ENCODE assay signal across 8 mouse cellular contexts in genomic region chr4:41274980-41275850, GRCm38 (mm10). TPM values are rescaled to one million over a fixed set of nuclear protein-coding genes. Genes with fewer than 3 reads are reported as not detected.
DNase-seq lines count a peak whose midpoint lies in the region; ATAC-seq and TF ChIP-seq lines count a peak whose summit lies in the region.

TSS of gene Ubap2 (minus strand) at chr4:41275144.

- peak within 1 kb of the TSS; percentile 75 for H3K27ac ChIP-seq in bone marrow macrophage, adult 2 months (ENCODE audit: insufficient read depth, low read depth, low read length)
- peak within 1 kb of the TSS; percentile 91 for H3K27ac ChIP-seq in embryonic fibroblast, embryonic 13.5 days (ENCODE audit: insufficient read depth, low read length)
- H3K27ac ChIP-seq in kidney, embryonic 14.5 days (ENCODE audit: low read depth, low read length) = peak within 1 kb of the TSS; percentile 94
- peak within 1 kb of the TSS; percentile 95 for H3K27ac ChIP-seq in limb, embryonic 15.5 days

- no peak for TF ChIP-seq CTCF in bone marrow macrophage, adult 2 months (IDR thresholded peaks at IDR 0.05; ENCODE audit: low read depth, low read length)
- TF ChIP-seq CTCF in embryonic fibroblast, embryonic 13.5 days (IDR thresholded peaks at IDR 0.05; ENCODE audit: borderline replicate concordance, insufficient read depth, low read length) = no peak

- peak within 1 kb of the TSS; percentile 78 for H3K4me2 ChIP-seq in kidney, embryonic 14.5 days (replicated peaks; ENCODE audit: low read depth, low read length)
- H3K4me2 ChIP-seq in limb, embryonic 15.5 days = peak within 1 kb of the TSS; percentile 61

- TF ChIP-seq POLR2A in bone marrow macrophage, adult 2 months (IDR thresholded peaks at IDR 0.05; ENCODE audit: borderline replicate concordance, low read depth, low read length) = no peak
- TF ChIP-seq POLR2A in embryonic fibroblast, embryonic 13.5 days (IDR thresholded peaks at IDR 0.05; ENCODE audit: low read depth, low read length) = peak; percentile 76

- ATAC-seq in kidney, embryonic 14.5 days (ENCODE audit: low FRiP score, low TSS enrichment) = peak; percentile 97
- peak; percentile 96 for ATAC-seq in limb, embryonic 15.5 days (ENCODE audit: insufficient number of reproducible peaks, low FRiP score, low TSS enrichment, low read depth)

- peaks cover 10% of the 10 kb centered on the region; the same call in 1 of the 2 replicates for H3K36me3 ChIP-seq in kidney, embryonic 14.5 days (ENCODE audit: control insufficient read depth, insufficient read depth, low read length)
- peaks cover 9% of the 10 kb centered on the region; the same call in 1 of the 2 replicates for H3K36me3 ChIP-seq in limb, embryonic 15.5 days

- H3K9ac ChIP-seq in kidney, embryonic 14.5 days (ENCODE audit: low read depth, low read length) = peak within 1 kb of the TSS; percentile 92
- peak within 1 kb of the TSS; percentile 73 for H3K9ac ChIP-seq in limb, embryonic 15.5 days

- WGBS in kidney, embryonic 14.5 days = under 1% methylated on average over 60 of the region's 60 CpGs
- WGBS in limb, embryonic 15.5 days = under 1% methylated on average over 60 of the region's 60 CpGs

- H3K4me1 ChIP-seq in bone marrow macrophage, adult 2 months (ENCODE audit: control insufficient read depth, insufficient read depth, low read length) = peaks cover 19% of the 10 kb centered on the region
- H3K4me1 ChIP-seq in embryonic fibroblast, embryonic 13.5 days (ENCODE audit: control insufficient read depth, insufficient read depth, low read length) = peaks cover 2% of the 10 kb centered on the region; the same call in 1 of the 2 replicates
- H3K4me1 ChIP-seq in kidney, embryonic 14.5 days (ENCODE audit: control insufficient read depth, insufficient read depth, low read length) = peaks cover 19% of the 10 kb centered on the region
- peaks cover 23% of the 10 kb centered on the region for H3K4me1 ChIP-seq in limb, embryonic 15.5 days

- DNase-seq in A20 (ENCODE audit: low read depth, low spot score) = peak; percentile 99
- peak; percentile 99 for DNase-seq in heart, adult 9 months (ENCODE audit: low spot score in 2 of 2)
- peak; percentile 90 to 94 for DNase-seq in monocyte, adult 2 months (ENCODE audit: low read depth in 1 of 2, low spot score in 2 of 2)
- DNase-seq in spleen, postnatal 36 days (ENCODE audit: low spot score in 2 of 2) = peak; percentile 95 to 98

- H3K9me3 ChIP-seq in kidney, embryonic 14.5 days (ENCODE audit: control insufficient read depth, low read length) = no peaks in the 10 kb centered on the region
- H3K9me3 ChIP-seq in limb, embryonic 15.5 days = no peaks in the 10 kb centered on the region

- no peaks in the 10 kb centered on the region for H3K27me3 ChIP-seq in kidney, embryonic 14.5 days (ENCODE audit: control insufficient read depth, insufficient read depth, low read length)
- no peaks in the 10 kb centered on the region for H3K27me3 ChIP-seq in limb, embryonic 15.5 days

- peak within 1 kb of the TSS; percentile 67 for H3K4me3 ChIP-seq in bone marrow macrophage, adult 2 months (ENCODE audit: insufficient read depth, low read length)
- peak within 1 kb of the TSS; percentile 97 for H3K4me3 ChIP-seq in embryonic fibroblast, embryonic 13.5 days (ENCODE audit: insufficient read depth, low read length)
- H3K4me3 ChIP-seq in kidney, embryonic 14.5 days (ENCODE audit: low read length) = peak within 1 kb of the TSS; percentile 87
- H3K4me3 ChIP-seq in limb, embryonic 15.5 days = peak within 1 kb of the TSS; percentile 78

RNA-seq across cellular contexts. Expression of gene Ubap2, which starts in this region (rescaled TPM):
- polyA plus RNA-seq in bone marrow macrophage, adult 2 months (2012; ENCODE audit: insufficient read depth, insufficient read length, missing spikeins) = 30.6 and 37.2 TPM in 2 replicates
- 69.0 and 78.8 TPM in 2 replicates for polyA plus RNA-seq in embryonic fibroblast, embryonic 13.5 days (2011; ENCODE audit: insufficient read length, low read depth, missing spikeins)
- polyA plus RNA-seq in kidney, embryonic 14.5 days (2014; fragmentation: Nextera tagmentation; extraction: Ambion mirVana) = 37.2 and 65.5 TPM in 2 replicates
- polyA plus RNA-seq in limb, embryonic 15.5 days (2015; fragmentation: Nextera tagmentation; extraction: Ambion mirVana) = 56.9 and 68.8 TPM in 2 replicates

Comparison
In these comparisons a context has a peak if more than half of its experiments do, and no peak if none do; other contexts are left out.
1. Peak in every context shown above with its lines: DNase-seq, ATAC-seq, H3K4me3 ChIP-seq and H3K27ac ChIP-seq.